Mouse (Mus musculus) ZHBTc4 (cell line): ENCODE measurements at regions not wholly inside any gene's neighbourhood (a gene's known extent, or its start where the extent isn't known, plus 50 kb on each side); places are given as distances from the start of the nearest gene placed in this dataset.

ENCODE experiments used
- DNase-seq: peaks from one replicate; pipeline ENCODE4 v3.0.0-alpha.2; 2011; ENCODE audit warnings: low read depth, low spot score

- peak; percentile 9 for DNase-seq
These were observed 55.0 kb downstream of the Zfp648 start for GRCm38 (mm10) chr1:154255971-154256370.

- DNase-seq = no peak
These were observed 55.8 kb downstream of the Zfp648 start for GRCm38 (mm10) chr1:154256811-154257210.

- no peak for DNase-seq
These were observed 57.5 kb downstream of the Zfp648 start for GRCm38 (mm10) chr1:154258511-154258910.

- no peak for DNase-seq
These were observed 59.4 kb downstream of the Zfp648 start for GRCm38 (mm10) chr1:154260393-154260792.

GRCm38 (mm10) chr1:154281438-154281837 is 80.5 kb downstream of the Zfp648 start:
- peak; percentile 58 for DNase-seq

GRCm38 (mm10) chr1:154286080-154286479 is 85.1 kb downstream of the Zfp648 start:
- no peak for DNase-seq

GRCm38 (mm10) chr1:154292729-154293128 is 91.7 kb downstream of the Zfp648 start:
- peak; percentile 11 for DNase-seq

GRCm38 (mm10) chr1:154296080-154296479 is 95.1 kb downstream of the Zfp648 start:
- DNase-seq = no peak

- DNase-seq = no peak
These were observed 98.9 kb downstream of the Zfp648 start for GRCm38 (mm10) chr1:154299866-154300265.

- no peak for DNase-seq
These were observed 108.7 kb downstream of the Zfp648 start for GRCm38 (mm10) chr1:154309650-154310049.
